In the genomic region with DNA sequence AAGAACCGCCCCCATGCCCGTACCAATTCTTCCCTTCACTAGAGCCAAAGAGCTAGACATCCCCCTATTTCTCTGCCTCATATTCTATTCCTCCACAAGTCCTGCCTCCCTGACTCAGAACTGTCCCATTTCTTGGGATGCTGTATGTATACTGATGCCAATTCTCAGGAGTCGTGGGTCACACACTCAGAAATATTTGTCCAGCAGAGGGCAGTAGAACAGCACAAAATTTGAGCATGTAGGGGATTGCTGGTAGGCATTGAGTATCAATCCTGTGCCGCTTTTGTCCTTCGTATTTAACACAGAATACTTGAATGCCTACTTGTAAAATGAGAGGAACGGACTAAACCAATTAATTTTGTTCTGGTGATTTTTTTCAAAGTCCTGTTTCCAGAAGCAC, we compare ENCODE assay signal across 9 mouse cellular contexts. TPM values are rescaled to one million over a fixed set of nuclear protein-coding genes. Genes with fewer than 3 reads are reported as not detected.
DNase-seq lines count a peak whose midpoint lies in the region; ATAC-seq and TF ChIP-seq lines count a peak whose summit lies in the region.
"Had no signal": no experiment of that assay in that cellular context is flagged by ENCODE, and none has a peak within 500 bp of the region (broad histone marks: within the 10 kb centered on the region; RNA-seq: fewer than 3 reads in every experiment).

No protein-coding gene starts in this region.

- ATAC-seq in kidney, postnatal 0 days (replicated peaks; ENCODE audit: low FRiP score, low read depth) = peak; percentile 69; the same call in 1 of the 2 replicates
- ATAC-seq in limb, embryonic 15.5 days (ENCODE audit: insufficient number of reproducible peaks, low FRiP score, low TSS enrichment, low read depth) = peak; percentile 58; the same call in 1 of the 2 replicates
- peak; percentile 82 for ATAC-seq in neural tube, embryonic 12.5 days (ENCODE audit: low FRiP score, low read depth)

- peak; percentile 58 to 70 for DNase-seq in CD8-positive naive resting alpha-beta T cell, adult 2 months (ENCODE audit: low read depth in 2 of 2, low spot score in 2 of 2)
- peak; percentile 73 for DNase-seq in adrenal gland, postnatal 10 days
- DNase-seq in embryo, embryonic 11.5 days (ENCODE audit: low read depth, low spot score) = peak; percentile 68
- peak; percentile 75 for DNase-seq in heart, embryonic 10.5 days (ENCODE audit: low spot score)
- peak; percentile 82 for DNase-seq in kidney, postnatal 0 days (ENCODE audit: low spot score)
- peak; percentile 38 to 81 for DNase-seq in thymus, postnatal 10 days (ENCODE audit: low spot score in 2 of 2)

- no peak overlapping the region for H3K4me2 ChIP-seq in kidney, postnatal 0 days (ENCODE audit: low read length)
- H3K4me2 ChIP-seq in limb, embryonic 15.5 days = no peak overlapping the region
- H3K4me2 ChIP-seq in neural tube, embryonic 12.5 days (replicated peaks) = no peak overlapping the region
- H3K4me2 ChIP-seq: heart, embryonic 15.5 days had no signal

- 43% methylated on average over 6 of the region's 6 CpGs for WGBS in heart, embryonic 10.5 days
- WGBS in kidney, postnatal 0 days = 32% methylated on average over 6 of the region's 6 CpGs
- 33% methylated on average over 6 of the region's 6 CpGs for WGBS in limb, embryonic 15.5 days
- WGBS in neural tube, embryonic 12.5 days = 38% methylated on average over 6 of the region's 6 CpGs

- H3K4me3 ChIP-seq in heart, embryonic 10.5 days = no peak overlapping the region
- no peak overlapping the region for H3K4me3 ChIP-seq in kidney, postnatal 0 days (replicated peaks; ENCODE audit: low read depth, low read length)
- H3K4me3 ChIP-seq in limb, embryonic 15.5 days = no peak overlapping the region
- no peak overlapping the region for H3K4me3 ChIP-seq in neural tube, embryonic 12.5 days
- H3K4me3 ChIP-seq: heart, embryonic 15.5 days had no signal

- peak; percentile 91 for TF ChIP-seq CTCF in kidney, postnatal 0 days (IDR thresholded peaks at IDR 0.05; ENCODE audit: low read depth)

- H3K4me1 ChIP-seq in heart, embryonic 10.5 days = no peaks in the 10 kb centered on the region
- no peaks in the 10 kb centered on the region for H3K4me1 ChIP-seq in kidney, postnatal 0 days (replicated peaks; ENCODE audit: insufficient read depth, low read length)
- H3K4me1 ChIP-seq in limb, embryonic 15.5 days = no peaks in the 10 kb centered on the region
- H3K4me1 ChIP-seq in neural tube, embryonic 12.5 days = no peaks in the 10 kb centered on the region
- H3K4me1 ChIP-seq: heart, embryonic 15.5 days had no signal

- H3K27me3 ChIP-seq in heart, embryonic 10.5 days (ENCODE audit: insufficient read depth, poor library complexity, severe bottlenecking) = no peaks in the 10 kb centered on the region
- H3K27me3 ChIP-seq in kidney, postnatal 0 days (ENCODE audit: insufficient read depth, low read length) = no peaks in the 10 kb centered on the region
- no peaks in the 10 kb centered on the region for H3K27me3 ChIP-seq in limb, embryonic 15.5 days
- H3K27me3 ChIP-seq in neural tube, embryonic 12.5 days (replicated peaks) = no peaks in the 10 kb centered on the region
- H3K27me3 ChIP-seq: heart, embryonic 15.5 days had no signal

- H3K27ac ChIP-seq in heart, embryonic 10.5 days = no peak overlapping the region
- H3K27ac ChIP-seq in kidney, postnatal 0 days = no peak overlapping the region
- no peak overlapping the region for H3K27ac ChIP-seq in limb, embryonic 15.5 days
- H3K27ac ChIP-seq in neural tube, embryonic 12.5 days = no peak overlapping the region
- H3K27ac ChIP-seq: heart, embryonic 15.5 days had no signal

- no peaks in the 10 kb centered on the region for H3K36me3 ChIP-seq in heart, embryonic 10.5 days
- H3K36me3 ChIP-seq in kidney, postnatal 0 days (ENCODE audit: insufficient read depth, low read length) = no peaks in the 10 kb centered on the region
- H3K36me3 ChIP-seq in limb, embryonic 15.5 days = no peaks in the 10 kb centered on the region
- no peaks in the 10 kb centered on the region for H3K36me3 ChIP-seq in neural tube, embryonic 12.5 days
- H3K36me3 ChIP-seq: heart, embryonic 15.5 days had no signal

- no peak overlapping the region for H3K9ac ChIP-seq in kidney, postnatal 0 days (ENCODE audit: low read depth, low read length)
- H3K9ac ChIP-seq in limb, embryonic 15.5 days = no peak overlapping the region
- no peak overlapping the region for H3K9ac ChIP-seq in neural tube, embryonic 12.5 days
- H3K9ac ChIP-seq: heart, embryonic 15.5 days had no signal

- H3K9me3 ChIP-seq in heart, embryonic 10.5 days = no peaks in the 10 kb centered on the region
- no peaks in the 10 kb centered on the region for H3K9me3 ChIP-seq in kidney, postnatal 0 days (replicated peaks; ENCODE audit: low read length)
- no peaks in the 10 kb centered on the region for H3K9me3 ChIP-seq in limb, embryonic 15.5 days
- H3K9me3 ChIP-seq in neural tube, embryonic 12.5 days = no peaks in the 10 kb centered on the region
- H3K9me3 ChIP-seq: heart, embryonic 15.5 days had no signal

RNA-seq across cellular contexts. Expression of a gene that starts 27.3 kb away (rescaled TPM):
- total RNA-seq in adrenal gland, postnatal 10 days (2021) = 1 to 10 TPM; 2.6 to 2.7 TPM
- not detected in 2 replicates for polyA plus RNA-seq in heart, embryonic 10.5 days (2016; fragmentation: Nextera tagmentation; extraction: Ambion mirVana)
- polyA plus RNA-seq in kidney, postnatal 0 days (2015; fragmentation: Nextera tagmentation; extraction: Ambion mirVana) = 0.14 TPM in 1 of 2 replicates, not detected in the other
- polyA plus RNA-seq in limb, embryonic 15.5 days (2015; fragmentation: Nextera tagmentation; extraction: Ambion mirVana) = 0.23 and 0.35 TPM in 2 replicates
- polyA plus RNA-seq in neural tube, embryonic 12.5 days (2016; fragmentation: Nextera tagmentation; extraction: Ambion mirVana) = 0.15 and 0.16 TPM in 2 replicates
- polyA plus RNA-seq: heart, embryonic 15.5 days had no signal

RNA-seq across cellular contexts. Expression of a gene that starts 38.2 kb away (rescaled TPM):
- total RNA-seq in adrenal gland, postnatal 10 days (2021) = 10 to 100 TPM; 39.9 to 45.3 TPM
- 35.6 and 39.6 TPM in 2 replicates for polyA plus RNA-seq in heart, embryonic 10.5 days (2016; fragmentation: Nextera tagmentation; extraction: Ambion mirVana)
- 40.2 and 40.4 TPM in 2 replicates for polyA plus RNA-seq in kidney, postnatal 0 days (2015; fragmentation: Nextera tagmentation; extraction: Ambion mirVana)
- polyA plus RNA-seq in limb, embryonic 15.5 days (2015; fragmentation: Nextera tagmentation; extraction: Ambion mirVana) = 41.6 and 42.3 TPM in 2 replicates
- 49.9 and 54.8 TPM in 2 replicates for polyA plus RNA-seq in neural tube, embryonic 12.5 days (2016; fragmentation: Nextera tagmentation; extraction: Ambion mirVana)

RNA-seq across cellular contexts. Expression of a gene that starts 38.3 kb away (rescaled TPM):
- 10 to 100 TPM; 23.2 to 26.2 TPM for total RNA-seq in adrenal gland, postnatal 10 days (2021)
- polyA plus RNA-seq in heart, embryonic 10.5 days (2016; fragmentation: Nextera tagmentation; extraction: Ambion mirVana) = 13.9 and 14.0 TPM in 2 replicates
- 22.9 and 24.2 TPM in 2 replicates for polyA plus RNA-seq in kidney, postnatal 0 days (2015; fragmentation: Nextera tagmentation; extraction: Ambion mirVana)
- polyA plus RNA-seq in limb, embryonic 15.5 days (2015; fragmentation: Nextera tagmentation; extraction: Ambion mirVana) = 14.9 and 16.3 TPM in 2 replicates
- polyA plus RNA-seq in neural tube, embryonic 12.5 days (2016; fragmentation: Nextera tagmentation; extraction: Ambion mirVana) = 21.8 and 26.3 TPM in 2 replicates
